Mouse (Mus musculus) neural tube, embryonic 12.5 days (tissue): ENCODE results near the gene Osbp. TPM values are rescaled to one million over a fixed set of nuclear protein-coding genes. Genes with fewer than 3 reads are reported as not detected.

Experiments used
- ATAC-seq: fragments of 200-750 bp; cut with Nextera tagmentation; 2 replicates; pipeline ENCODE4 v1.8.0; 2017; ENCODE audit warnings: low read depth, mild to moderate bottlenecking, moderate TSS enrichment, moderate library complexity; ENCODE audit not compliant: low FRiP score
- H3K27ac ChIP-seq: fragments of 300-500 bp; sonication (generic); 2 replicates; pipeline ENCODE4 v1.5.1; 2016
- H3K27me3 ChIP-seq: fragments of 300-500 bp; sonication (generic); replicated peaks from 2 replicates; pipeline ENCODE4 v1.6.1; 2016; ENCODE audit warnings: mild to moderate bottlenecking
- H3K36me3 ChIP-seq: fragments of 300-500 bp; sonication (generic); 2 replicates; pipeline ENCODE4 v1.6.1; 2016; ENCODE audit warnings: mild to moderate bottlenecking
- H3K4me1 ChIP-seq: fragments of 300-500 bp; sonication (generic); 2 replicates; pipeline ENCODE4 v1.6.1; 2016
- H3K4me2 ChIP-seq: fragments of 300-500 bp; sonication (generic); replicated peaks from 2 replicates; pipeline ENCODE4 v1.6.1; 2016; ENCODE audit warnings: mild to moderate bottlenecking
- H3K4me3 ChIP-seq: fragments of 300-500 bp; sonication (generic); 2 replicates; pipeline ENCODE4 v1.5.1; 2016
- H3K9ac ChIP-seq: fragments of 300-500 bp; sonication (generic); 2 replicates; pipeline ENCODE4 v1.6.1; 2016; ENCODE audit warnings: mild to moderate bottlenecking
- H3K9me3 ChIP-seq: fragments of 300-500 bp; sonication (generic); 2 replicates; pipeline ENCODE4 v1.6.1; 2016; ENCODE audit warnings: mild to moderate bottlenecking
- WGBS: fragments of 180-500 bp; shearing (Covaris S2); methylation state at CpG from one replicate; pipeline ENCODE4 v1.1.7; 2016; 5-methylcytosine and 5-hydroxymethylcytosine counted together
- polyA plus RNA-seq: library from polyadenylated mRNA; unstranded; fragments of >200 nt; fragmentation: Nextera tagmentation; extraction: Ambion mirVana; gene quantifications from 2 replicates; pipeline ENCODE4 v1.2.1, GENCODE M21; 2016

Osbp gene
- polyA plus RNA-seq, 1 experiment from 2014 or later = 5.1 TPM

DNA sequence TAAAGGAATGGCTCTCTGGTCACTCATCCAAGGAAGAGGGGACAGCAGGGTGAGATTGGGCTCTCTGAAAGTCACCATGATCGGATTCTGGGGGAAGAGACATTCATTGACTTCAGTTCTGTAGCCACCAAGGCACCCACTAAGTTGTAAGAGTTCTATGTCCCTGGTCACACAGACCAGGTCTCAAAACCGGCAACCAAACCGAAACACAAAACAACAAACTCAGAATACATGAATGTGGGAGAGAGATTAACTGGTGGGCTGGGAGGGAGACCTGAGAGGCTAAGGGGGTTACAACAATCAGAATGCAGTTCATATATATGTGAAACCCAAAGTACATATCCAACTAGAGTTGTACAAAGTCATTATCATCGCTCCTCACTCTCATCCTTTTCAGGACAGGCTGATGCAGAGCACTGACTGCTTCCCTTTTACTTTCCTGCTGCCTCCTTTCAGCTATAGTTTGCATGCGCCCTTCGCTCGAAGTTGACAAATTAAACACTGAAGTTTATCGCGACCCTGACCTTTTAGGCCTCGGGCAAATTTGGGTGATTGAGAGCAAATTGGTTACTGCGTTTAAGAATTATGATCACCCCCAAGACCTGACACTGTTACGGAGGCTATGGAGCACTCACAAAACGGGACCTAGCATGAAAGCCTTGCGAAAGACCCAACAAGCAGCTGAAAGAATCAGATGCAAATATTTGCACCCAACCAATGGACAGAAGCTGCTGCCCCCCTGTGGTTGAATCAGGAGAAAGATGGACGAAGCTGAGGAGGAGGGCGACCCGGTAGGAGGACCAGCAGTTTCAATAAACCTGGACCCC is 41.6 kb downstream of the Osbp start:
- Histone ChIP-seq H3K9ac (0 out of 2 replicates have a peak overlapping the region, but pooled peaks have one; percentile 48), H3K4me1 (peaks cover 4% of the 10 kb centered on the region; the same call in 1 of the 2 replicates), H3K9me3 (no peaks in the 10 kb centered on the region), H3K4me3 (no peak overlapping the region), H3K27ac (no peak overlapping the region), H3K36me3 (no peaks in the 10 kb centered on the region), H3K4me2 (peak overlapping the region; percentile 66), H3K27me3 (no peaks in the 10 kb centered on the region)
- WGBS = 9% methylated on average over 17 of the region's 17 CpGs
- ATAC-seq = no peak

- 23% methylated on average over 17 of the region's 17 CpGs for WGBS
- no peak overlapping the region for H3K9ac ChIP-seq
- 0 out of 2 replicates have a peak overlapping the region, but pooled peaks have one; percentile 6 for H3K4me2 ChIP-seq
- no peak overlapping the region for H3K4me3 ChIP-seq
- no peak overlapping the region for H3K27ac ChIP-seq
- H3K36me3 ChIP-seq = no peaks in the 10 kb centered on the region
- H3K4me1 ChIP-seq = peaks cover 4% of the 10 kb centered on the region; the same call in 1 of the 2 replicates
- no peak for ATAC-seq
- no peaks in the 10 kb centered on the region for H3K27me3 ChIP-seq
- H3K9me3 ChIP-seq = no peaks in the 10 kb centered on the region
These were observed 43.0 kb downstream of the Osbp start for GRCm38 (mm10) chr19:12008410-12009380.

DNA sequence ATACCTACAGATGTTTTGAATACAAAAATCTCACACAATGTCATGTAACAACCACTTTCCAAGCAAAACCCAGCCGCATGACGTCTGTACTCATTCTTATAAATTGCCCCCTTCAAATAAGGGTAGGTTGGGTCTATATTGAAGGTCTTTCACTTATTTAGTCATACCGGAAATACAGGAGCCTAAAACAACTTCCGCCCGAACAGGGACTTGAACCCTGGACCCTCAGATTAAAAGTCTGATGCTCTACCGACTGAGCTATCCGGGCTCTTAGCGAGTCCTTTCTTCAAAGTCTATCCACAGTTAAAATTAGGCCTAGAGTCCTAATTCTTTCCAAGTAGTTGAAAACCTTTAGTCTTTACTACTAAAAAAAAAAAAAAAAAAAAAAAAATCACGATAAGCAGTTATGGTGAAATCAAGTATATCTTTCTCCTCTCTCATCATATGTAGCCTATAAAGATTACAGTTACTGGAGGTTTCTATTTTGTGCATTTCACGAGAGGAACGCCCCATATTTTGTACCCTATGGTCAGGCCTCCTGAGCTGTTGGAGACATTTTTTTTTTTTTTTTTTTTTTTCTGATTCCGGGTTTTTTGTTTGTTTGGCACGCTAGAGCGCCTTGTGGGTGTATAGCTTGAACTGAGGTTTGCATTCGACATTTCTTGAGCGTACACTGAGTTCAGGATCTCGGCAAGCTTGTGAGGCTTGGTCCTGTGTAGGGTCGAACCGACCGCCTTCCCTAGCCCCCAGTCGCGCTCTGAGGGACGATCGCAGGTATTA is 44.0 kb downstream of the Osbp start:
- under 1% methylated on average over 24 of the region's 24 CpGs for WGBS
- H3K4me2 ChIP-seq = peak overlapping the region; percentile 66
- H3K36me3 ChIP-seq = no peaks in the 10 kb centered on the region
- peak overlapping the region; percentile 77 for H3K9ac ChIP-seq
- H3K9me3 ChIP-seq = no peaks in the 10 kb centered on the region
- no peak for ATAC-seq
- H3K27me3 ChIP-seq = no peaks in the 10 kb centered on the region
- H3K27ac ChIP-seq = peak overlapping the region; percentile 80
- H3K4me3 ChIP-seq = peak overlapping the region; percentile 53
- H3K4me1 ChIP-seq = peaks cover 4% of the 10 kb centered on the region; the same call in 1 of the 2 replicates

GRCm38 (mm10) chr19:12010281-12010771 is 44.6 kb downstream of the Osbp start:
- H3K27ac ChIP-seq = peak overlapping the region; percentile 80
- H3K36me3 ChIP-seq = no peaks in the 10 kb centered on the region
- peak; percentile 35 for ATAC-seq
- H3K9me3 ChIP-seq = no peaks in the 10 kb centered on the region
- H3K27me3 ChIP-seq = no peaks in the 10 kb centered on the region
- WGBS = under 1% methylated on average over 24 of the region's 24 CpGs
- peak overlapping the region; percentile 77 for H3K9ac ChIP-seq
- H3K4me1 ChIP-seq = peaks cover 4% of the 10 kb centered on the region; the same call in 1 of the 2 replicates
- peak overlapping the region; percentile 66 for H3K4me2 ChIP-seq
- H3K4me3 ChIP-seq = peak overlapping the region; percentile 53

DNA sequence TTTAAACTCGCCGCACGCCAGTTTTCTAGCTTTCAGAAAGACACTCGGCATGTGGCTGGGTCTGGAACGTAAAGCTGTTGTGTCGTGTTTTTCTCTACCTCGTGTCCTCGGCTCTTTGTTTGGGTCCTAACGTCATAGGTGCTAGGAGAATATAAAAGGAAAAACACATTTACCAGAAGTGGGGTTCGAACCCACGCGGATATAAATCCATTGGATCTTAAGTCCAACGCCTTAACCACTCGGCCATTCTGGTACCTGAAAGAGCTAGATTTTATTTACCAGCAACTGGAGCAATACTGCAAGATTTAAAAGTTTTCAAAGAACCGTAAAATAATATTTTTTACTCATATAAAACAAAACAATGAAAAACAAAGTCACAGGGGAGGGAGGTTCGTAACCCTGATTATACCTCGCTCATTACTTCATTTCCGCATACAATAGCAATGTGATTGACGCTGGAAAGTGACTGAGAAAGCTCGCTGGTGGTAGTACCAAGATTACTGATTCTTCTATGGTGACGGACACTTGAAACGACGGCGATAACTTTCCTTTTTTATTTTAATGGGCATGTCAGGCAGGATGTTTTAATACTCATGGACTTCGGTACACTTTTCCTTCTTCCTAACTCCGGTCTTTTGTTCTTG is 45.3 kb downstream of the Osbp start:
- H3K36me3 ChIP-seq = no peaks in the 10 kb centered on the region
- H3K9ac ChIP-seq = peak overlapping the region; percentile 77
- under 1% methylated on average over 26 of the region's 26 CpGs for WGBS
- peak; percentile 59 for ATAC-seq
- peaks cover 4% of the 10 kb centered on the region; the same call in 1 of the 2 replicates for H3K4me1 ChIP-seq
- peak overlapping the region; percentile 66 for H3K4me2 ChIP-seq
- H3K27ac ChIP-seq = peak overlapping the region; percentile 80
- H3K27me3 ChIP-seq = no peaks in the 10 kb centered on the region
- no peaks in the 10 kb centered on the region for H3K9me3 ChIP-seq
- H3K4me3 ChIP-seq = peak overlapping the region; percentile 53

GRCm38 (mm10) chr19:12011560-12012556 is 46.1 kb downstream of the Osbp start:
- Histone ChIP-seq H3K4me1 (0 out of 2 replicates have a peak, but pooled peaks cover 4% of the 10 kb centered on the region), H3K4me3 (peak overlapping the region; percentile 53), H3K27ac (no peak overlapping the region), H3K9me3 (no peaks in the 10 kb centered on the region), H3K4me2 (peak overlapping the region; percentile 66), H3K36me3 (no peaks in the 10 kb centered on the region), H3K27me3 (no peaks in the 10 kb centered on the region), H3K9ac (no peak overlapping the region)
- under 1% methylated on average over 49 of the region's 49 CpGs for WGBS
- ATAC-seq = peak; percentile 83

- Histone ChIP-seq H3K4me2 (peak overlapping the region; percentile 66), H3K4me1 (no peaks in the 10 kb centered on the region), H3K4me3 (peak overlapping the region; percentile 53), H3K9ac (peak overlapping the region; percentile 29; the same call in 1 of the 2 replicates), H3K36me3 (no peaks in the 10 kb centered on the region), H3K9me3 (no peaks in the 10 kb centered on the region), H3K27ac (no peak overlapping the region), H3K27me3 (no peaks in the 10 kb centered on the region)
- 2% methylated on average over 10 of the region's 10 CpGs for WGBS
- ATAC-seq = no peak
These were observed 46.9 kb downstream of the Osbp start for GRCm38 (mm10) chr19:12012615-12013014.

DNA sequence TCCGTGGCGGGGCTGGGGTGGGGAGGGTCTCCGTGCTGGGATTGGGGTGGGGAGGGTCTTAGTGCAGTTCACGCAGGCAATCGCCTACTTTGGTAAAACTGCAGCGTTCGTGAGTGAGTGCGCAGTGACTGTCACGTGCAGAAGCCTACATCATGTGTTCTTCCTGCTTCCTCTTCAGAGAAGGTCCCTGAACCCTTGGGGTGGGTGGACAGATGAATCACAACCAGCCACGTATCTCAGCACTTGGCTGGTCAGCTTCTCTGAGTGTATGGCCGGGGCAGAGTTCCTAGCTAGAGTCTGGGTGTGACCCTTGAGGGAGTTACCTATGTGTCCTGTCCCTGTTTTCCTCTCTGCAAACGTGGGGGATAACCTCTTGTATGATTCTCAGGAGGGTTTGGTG is 47.5 kb downstream of the Osbp start:
- Histone ChIP-seq H3K27ac (no peak overlapping the region), H3K4me3 (peak overlapping the region; percentile 53), H3K36me3 (no peaks in the 10 kb centered on the region), H3K9me3 (no peaks in the 10 kb centered on the region), H3K4me2 (peak overlapping the region; percentile 66), H3K4me1 (no peaks in the 10 kb centered on the region), H3K27me3 (no peaks in the 10 kb centered on the region), H3K9ac (peak overlapping the region; percentile 29)
- WGBS = 1% methylated on average over 9 of the region's 12 CpGs
- ATAC-seq = no peak

DNA sequence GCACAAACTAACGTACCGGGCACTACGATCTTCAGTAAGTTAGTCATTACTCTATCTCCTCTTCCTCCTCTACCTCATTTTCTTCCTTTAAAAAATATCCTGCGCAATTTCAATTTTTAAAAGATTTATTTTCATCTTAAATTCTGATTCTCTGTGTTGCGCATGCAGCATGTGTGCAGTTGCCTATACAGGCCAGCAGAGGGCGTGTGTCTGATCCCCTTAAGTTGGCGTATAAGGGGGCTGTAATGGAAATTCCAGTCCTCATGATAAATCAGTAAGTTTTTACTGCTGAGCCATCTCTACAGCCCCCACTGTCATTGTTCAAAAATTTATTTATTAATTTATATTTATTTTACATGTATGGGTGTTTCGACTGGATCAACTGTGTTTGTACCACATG is 50.0 kb downstream of the Osbp start:
- Histone ChIP-seq H3K4me2 (no peak overlapping the region), H3K4me3 (no peak overlapping the region), H3K9ac (no peak overlapping the region), H3K9me3 (no peaks in the 10 kb centered on the region), H3K36me3 (no peaks in the 10 kb centered on the region), H3K4me1 (no peaks in the 10 kb centered on the region), H3K27me3 (no peaks in the 10 kb centered on the region), H3K27ac (no peak overlapping the region)
- no peak for ATAC-seq
- WGBS = 71% methylated on average over 8 of the region's 8 CpGs

GRCm38 (mm10) chr19:12016192-12016591 is 50.5 kb downstream of the Osbp start:
- H3K27ac ChIP-seq = no peak overlapping the region
- no peak overlapping the region for H3K4me2 ChIP-seq
- no peaks in the 10 kb centered on the region for H3K9me3 ChIP-seq
- no peak for ATAC-seq
- H3K27me3 ChIP-seq = no peaks in the 10 kb centered on the region
- no peak overlapping the region for H3K9ac ChIP-seq
- H3K4me1 ChIP-seq = no peaks in the 10 kb centered on the region
- no peak overlapping the region for H3K4me3 ChIP-seq
- 69% methylated on average over 4 of the region's 4 CpGs for WGBS
- no peaks in the 10 kb centered on the region for H3K36me3 ChIP-seq
